Comparison of ENCODE assay signal across 20 mouse cellular contexts in the genomic region with DNA sequence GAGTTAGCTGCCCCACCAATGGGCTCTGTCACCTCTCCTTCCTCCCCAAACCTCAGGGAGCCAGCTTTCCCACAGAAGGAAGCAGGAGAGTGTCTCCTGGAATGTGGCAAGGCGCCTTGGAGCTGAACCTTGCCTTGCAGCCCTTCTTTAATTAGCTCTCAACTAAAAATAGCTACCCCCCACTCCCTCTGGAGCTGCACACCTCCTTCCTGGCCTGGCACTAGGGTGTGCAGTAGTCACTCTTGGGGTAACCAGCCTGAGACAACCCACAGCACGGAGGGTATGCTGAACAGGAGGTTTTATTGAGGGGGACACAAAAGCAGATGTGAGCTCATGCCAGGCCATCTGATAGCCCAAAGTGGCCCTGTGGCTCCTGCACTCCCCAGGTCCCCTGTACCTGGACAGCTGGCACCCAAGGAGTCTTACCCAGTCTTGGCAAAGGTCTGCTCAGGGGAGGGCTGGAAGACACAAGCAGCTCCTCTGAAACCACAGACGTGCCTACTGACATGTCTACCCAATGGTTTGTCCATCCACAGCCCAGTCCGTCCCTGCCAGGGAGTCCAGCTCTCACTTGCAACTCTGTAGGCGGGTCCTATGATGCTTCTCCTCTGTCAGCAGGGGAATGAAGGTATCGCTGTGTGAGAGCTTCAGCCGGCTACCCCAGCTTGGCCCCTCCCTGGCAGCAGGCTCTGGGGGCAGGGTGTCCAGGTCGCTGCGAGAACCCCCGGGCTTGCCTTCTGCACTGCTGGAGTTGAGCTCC. TPM values are rescaled to one million over a fixed set of nuclear protein-coding genes. Genes with fewer than 3 reads are reported as not detected.
A peak's percentile ranks its signal among the peaks of the same experiment; 100 is the strongest.
DNase-seq lines count a peak whose midpoint lies in the region; ATAC-seq and TF ChIP-seq lines count a peak whose summit lies in the region.
"Had no signal": no experiment of that assay in that cellular context is flagged by ENCODE, and none has a peak within 500 bp of the region (broad histone marks: within the 10 kb centered on the region; RNA-seq: fewer than 3 reads in every experiment).

No protein-coding gene starts in this region.

- H3K4me2 ChIP-seq in forebrain, postnatal 0 days (ENCODE audit: low read depth) = peak overlapping the region; percentile 94
- H3K4me2 ChIP-seq in forebrain, embryonic 14.5 days (ENCODE audit: low read length) = no peak overlapping the region
- H3K4me2 ChIP-seq in hindbrain, embryonic 15.5 days = peak overlapping the region; percentile 77
- peak overlapping the region; percentile 94 for H3K4me2 ChIP-seq in midbrain, embryonic 16.5 days (ENCODE audit: low read length)
- no peak overlapping the region; the same call in 1 of the 2 replicates for H3K4me2 ChIP-seq in midbrain, embryonic 14.5 days (ENCODE audit: low read length)
- H3K4me2 ChIP-seq: liver, embryonic 12.5 days had no signal

- peaks cover 7% of the 10 kb centered on the region for H3K4me1 ChIP-seq in forebrain, postnatal 0 days (ENCODE audit: insufficient read depth)
- H3K4me1 ChIP-seq in forebrain, embryonic 14.5 days (ENCODE audit: control insufficient read depth, insufficient read depth, low read length) = no peaks in the 10 kb centered on the region; the same call in 1 of the 2 replicates
- H3K4me1 ChIP-seq in hindbrain, embryonic 15.5 days (replicated peaks) = peaks cover 22% of the 10 kb centered on the region
- H3K4me1 ChIP-seq in hindbrain, embryonic 10.5 days (replicated peaks) = peaks cover 18% of the 10 kb centered on the region
- peaks cover 11% of the 10 kb centered on the region for H3K4me1 ChIP-seq in midbrain, embryonic 16.5 days (ENCODE audit: control insufficient read depth, insufficient read depth, low read length)
- H3K4me1 ChIP-seq in midbrain, embryonic 14.5 days (ENCODE audit: control insufficient read depth, insufficient read depth, low read length) = 0 out of 2 replicates have a peak, but pooled peaks cover 4% of the 10 kb centered on the region
- peaks cover 8% of the 10 kb centered on the region for H3K4me1 ChIP-seq in small intestine, adult 2 months (ENCODE audit: control insufficient read depth, insufficient read depth, insufficient read length, low read length)

- no peak for ATAC-seq in forebrain, postnatal 0 days
- no peak for ATAC-seq in forebrain, embryonic 14.5 days
- no peak for ATAC-seq in hindbrain, embryonic 15.5 days (ENCODE audit: low FRiP score, low read depth)
- ATAC-seq in midbrain, embryonic 16.5 days = no peak
- no peak for ATAC-seq in midbrain, embryonic 14.5 days (ENCODE audit: low FRiP score, low TSS enrichment)
- ATAC-seq: liver, embryonic 12.5 days had no signal

- H3K9ac ChIP-seq in forebrain, postnatal 0 days = no peak overlapping the region
- H3K9ac ChIP-seq in forebrain, embryonic 14.5 days (ENCODE audit: low read length) = no peak overlapping the region
- no peak overlapping the region for H3K9ac ChIP-seq in hindbrain, embryonic 15.5 days
- H3K9ac ChIP-seq in midbrain, embryonic 16.5 days (ENCODE audit: low read depth, low read length) = no peak overlapping the region
- no peak overlapping the region for H3K9ac ChIP-seq in midbrain, embryonic 14.5 days (replicated peaks; ENCODE audit: low read length)
- H3K9ac ChIP-seq: embryonic facial prominence, embryonic 15.5 days; liver, embryonic 12.5 days; lung, embryonic 15.5 days; midbrain, embryonic 12.5 days had no signal

- no peak overlapping the region for H3K27ac ChIP-seq in forebrain, postnatal 0 days (ENCODE audit: low read depth, low read length)
- H3K27ac ChIP-seq in forebrain, embryonic 14.5 days (ENCODE audit: low read depth, low read length) = no peak overlapping the region
- no peak overlapping the region for H3K27ac ChIP-seq in hindbrain, embryonic 15.5 days (replicated peaks)
- H3K27ac ChIP-seq in hindbrain, embryonic 10.5 days = no peak overlapping the region
- H3K27ac ChIP-seq in midbrain, embryonic 16.5 days (ENCODE audit: low read length) = no peak overlapping the region
- H3K27ac ChIP-seq in midbrain, embryonic 14.5 days (replicated peaks; ENCODE audit: low read depth, low read length) = no peak overlapping the region
- H3K27ac ChIP-seq in small intestine, adult 2 months (ENCODE audit: insufficient read depth, low read depth, low read length) = no peak overlapping the region
- H3K27ac ChIP-seq: embryonic facial prominence, embryonic 15.5 days; forebrain, embryonic 10.5 days; liver, embryonic 12.5 days; lung, embryonic 15.5 days; macrophage; midbrain, embryonic 12.5 days had no signal

- 83% methylated on average over 10 of the region's 10 CpGs for WGBS in forebrain, postnatal 0 days
- WGBS in forebrain, embryonic 14.5 days = 82% methylated on average over 10 of the region's 10 CpGs
- 83% methylated on average over 10 of the region's 10 CpGs for WGBS in hindbrain, embryonic 15.5 days
- 79% methylated on average over 10 of the region's 10 CpGs for WGBS in hindbrain, embryonic 10.5 days
- WGBS in midbrain, embryonic 16.5 days = 84% methylated on average over 10 of the region's 10 CpGs
- WGBS in midbrain, embryonic 14.5 days = 86% methylated on average over 10 of the region's 10 CpGs
- WGBS in small intestine, adult 2 months = 85% methylated on average over 10 of the region's 10 CpGs

- DNase-seq in forebrain, postnatal 0 days = no peak
- no peak for DNase-seq in forebrain, embryonic 14.5 days (ENCODE audit: low spot score)
- no peak for DNase-seq in hindbrain, embryonic 10.5 days (ENCODE audit: low spot score)
- no peak for DNase-seq in midbrain, embryonic 14.5 days
- DNase-seq in urinary bladder, postnatal 14 days (ENCODE audit: low spot score) = no peak
- DNase-seq: embryo, embryonic 11 days; kidney, adult 18-20 months; kidney, postnatal 14 days; left cerebral cortex, postnatal 4 days; thymus, postnatal 25 days had no signal

- no peaks in the 10 kb centered on the region for H3K36me3 ChIP-seq in forebrain, postnatal 0 days (ENCODE audit: insufficient read depth)
- no peaks in the 10 kb centered on the region for H3K36me3 ChIP-seq in forebrain, embryonic 14.5 days (ENCODE audit: control insufficient read depth, insufficient read depth, low read length)
- H3K36me3 ChIP-seq in hindbrain, embryonic 15.5 days = no peaks in the 10 kb centered on the region
- H3K36me3 ChIP-seq in hindbrain, embryonic 10.5 days = no peaks in the 10 kb centered on the region
- H3K36me3 ChIP-seq in midbrain, embryonic 16.5 days (ENCODE audit: control insufficient read depth, insufficient read depth, low read length) = no peaks in the 10 kb centered on the region
- H3K36me3 ChIP-seq in midbrain, embryonic 14.5 days (ENCODE audit: control insufficient read depth, insufficient read depth, low read length) = no peaks in the 10 kb centered on the region
- no peaks in the 10 kb centered on the region for H3K36me3 ChIP-seq in small intestine, adult 2 months (ENCODE audit: control insufficient read depth, insufficient read depth, low read length)
- H3K36me3 ChIP-seq: embryonic facial prominence, embryonic 15.5 days; forebrain, embryonic 10.5 days; liver, embryonic 12.5 days; lung, embryonic 15.5 days; midbrain, embryonic 12.5 days had no signal

- H3K27me3 ChIP-seq in forebrain, postnatal 0 days (ENCODE audit: insufficient read depth, low read length) = no peaks in the 10 kb centered on the region
- H3K27me3 ChIP-seq in forebrain, embryonic 14.5 days (replicated peaks; ENCODE audit: control insufficient read depth, insufficient read depth, low read length) = peaks cover 5% of the 10 kb centered on the region
- peaks cover 10% of the 10 kb centered on the region for H3K27me3 ChIP-seq in hindbrain, embryonic 15.5 days
- H3K27me3 ChIP-seq in hindbrain, embryonic 10.5 days (ENCODE audit: insufficient read depth, poor library complexity, severe bottlenecking) = peaks cover 51% of the 10 kb centered on the region
- H3K27me3 ChIP-seq in midbrain, embryonic 16.5 days (ENCODE audit: control insufficient read depth, insufficient read depth, low read depth, low read length) = peaks cover 9% of the 10 kb centered on the region
- H3K27me3 ChIP-seq in midbrain, embryonic 14.5 days (ENCODE audit: control insufficient read depth, insufficient read depth, low read length) = peaks cover 14% of the 10 kb centered on the region
- H3K27me3 ChIP-seq in small intestine, adult 2 months (ENCODE audit: control insufficient read depth, insufficient read depth, low read length) = peaks cover 6% of the 10 kb centered on the region; the same call in 1 of the 2 replicates
- H3K27me3 ChIP-seq: CH12.LX had no signal

- H3K4me3 ChIP-seq in forebrain, postnatal 0 days (ENCODE audit: low read depth, low read length) = no peak overlapping the region
- no peak overlapping the region for H3K4me3 ChIP-seq in forebrain, embryonic 14.5 days (ENCODE audit: low read depth, low read length)
- no peak overlapping the region for H3K4me3 ChIP-seq in hindbrain, embryonic 15.5 days
- no peak overlapping the region for H3K4me3 ChIP-seq in hindbrain, embryonic 10.5 days
- H3K4me3 ChIP-seq in midbrain, embryonic 16.5 days (ENCODE audit: low read depth, low read length) = no peak overlapping the region
- no peak overlapping the region for H3K4me3 ChIP-seq in midbrain, embryonic 14.5 days (replicated peaks; ENCODE audit: low read depth, low read length)
- H3K4me3 ChIP-seq in small intestine, adult 2 months (ENCODE audit: low read depth, low read length) = peak overlapping the region; percentile 54; the same call in 1 of the 2 replicates
- H3K4me3 ChIP-seq: liver, embryonic 12.5 days; lung, embryonic 15.5 days; midbrain, embryonic 12.5 days had no signal

- TF ChIP-seq POLR2A in small intestine, adult 2 months (IDR thresholded peaks at IDR 0.05; ENCODE audit: low read depth, low read length) = no peak

- no peaks in the 10 kb centered on the region for H3K9me3 ChIP-seq in forebrain, postnatal 0 days (ENCODE audit: low read length)
- H3K9me3 ChIP-seq in forebrain, embryonic 14.5 days (replicated peaks; ENCODE audit: control insufficient read depth, low read length) = no peaks in the 10 kb centered on the region
- H3K9me3 ChIP-seq in hindbrain, embryonic 15.5 days = no peaks in the 10 kb centered on the region
- H3K9me3 ChIP-seq in hindbrain, embryonic 10.5 days = no peaks in the 10 kb centered on the region
- no peaks in the 10 kb centered on the region for H3K9me3 ChIP-seq in midbrain, embryonic 16.5 days (replicated peaks; ENCODE audit: control insufficient read depth, low read length, poor library complexity, severe bottlenecking)
- H3K9me3 ChIP-seq in midbrain, embryonic 14.5 days (ENCODE audit: control insufficient read depth, low read length) = no peaks in the 10 kb centered on the region
- H3K9me3 ChIP-seq: embryonic facial prominence, embryonic 15.5 days; forebrain, embryonic 10.5 days; liver, embryonic 12.5 days; lung, embryonic 15.5 days; midbrain, embryonic 12.5 days had no signal

- TF ChIP-seq CTCF in forebrain, postnatal 0 days (IDR thresholded peaks at IDR 0.05; ENCODE audit: low read depth) = no peak
- no peak for TF ChIP-seq CTCF in small intestine, adult 2 months (IDR thresholded peaks at IDR 0.05; ENCODE audit: extremely low read depth, insufficient read length, insufficient replicate concordance, low read depth, low read length)

RNA-seq across cellular contexts. Expression of a gene that starts 2.4 kb away (rescaled TPM):
- total RNA-seq in forebrain, postnatal 0 days (2014; rRNA removed) = 20.2 and 24.8 TPM in 2 replicates
- 5.6 and 6.8 TPM in 2 replicates for polyA plus RNA-seq in forebrain, postnatal 0 days (2015; fragmentation: Nextera tagmentation; extraction: Ambion mirVana)
- polyA plus RNA-seq in forebrain, embryonic 14.5 days (2014; fragmentation: Nextera tagmentation; extraction: Ambion mirVana) = 1.9 and 2.6 TPM in 2 replicates
- polyA plus RNA-seq in hindbrain, embryonic 15.5 days (2015; fragmentation: Nextera tagmentation; extraction: Ambion mirVana) = 4.6 and 5.1 TPM in 2 replicates
- 0.31 and 0.58 TPM in 2 replicates for polyA plus RNA-seq in hindbrain, embryonic 10.5 days (2016; fragmentation: Nextera tagmentation; extraction: Ambion mirVana)
- polyA plus RNA-seq in midbrain, embryonic 16.5 days (2015; fragmentation: Nextera tagmentation; extraction: Ambion mirVana) = 6.5 TPM in 2 replicates
- polyA plus RNA-seq in midbrain, embryonic 14.5 days (2014; fragmentation: Nextera tagmentation; extraction: Ambion mirVana) = 2.1 and 2.3 TPM in 2 replicates
- 2.0 and 2.5 TPM in 2 replicates for polyA plus RNA-seq in small intestine, adult 2 months (2012; rRNA removed)
- total RNA-seq: CH12.LX had no signal
- polyA plus RNA-seq: macrophage had no signal

Comparison
In these comparisons a context has a peak if more than half of its experiments do, and no peak if none do; other contexts are left out.
1. H3K4me2 ChIP-seq: peak in forebrain, postnatal 0 days (single experiment), hindbrain, embryonic 15.5 days (single experiment) and midbrain, embryonic 16.5 days (single experiment); none in forebrain, embryonic 14.5 days (single experiment) and midbrain, embryonic 14.5 days (single experiment).